Comparison of ENCODE assay signal across 16 mouse cellular contexts in the genomic region with DNA sequence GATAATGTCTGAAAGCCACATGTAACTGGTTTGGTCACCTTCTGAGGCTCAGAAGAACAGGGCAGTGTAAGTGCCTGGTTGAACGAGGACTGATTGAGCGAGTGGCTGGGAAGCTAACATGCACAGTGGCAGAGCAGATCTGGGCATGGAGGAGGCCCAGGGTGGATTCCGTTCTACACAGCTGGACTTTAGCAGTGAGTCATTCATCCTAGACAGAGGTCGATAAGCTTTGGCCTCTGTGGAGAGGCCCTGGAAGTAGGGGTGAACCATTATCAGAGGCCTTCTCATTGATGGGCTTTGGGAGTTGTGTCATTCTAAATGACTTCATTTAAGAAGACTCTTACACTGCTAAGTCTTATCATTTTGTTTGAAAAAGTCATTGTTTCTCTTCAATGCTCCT.
DNase-seq lines count a peak whose midpoint lies in the region; ATAC-seq lines count a peak whose summit lies in the region.
"Had no signal": no experiment of that assay in that cellular context is flagged by ENCODE, and none has a peak within 500 bp of the region (broad histone marks: within the 10 kb centered on the region; RNA-seq: fewer than 3 reads in every experiment).

No protein-coding gene starts in this region.

- H3K4me3 ChIP-seq in heart, embryonic 13.5 days = no peak overlapping the region
- H3K4me3 ChIP-seq in hindbrain, embryonic 10.5 days = no peak overlapping the region
- no peak overlapping the region for H3K4me3 ChIP-seq in hindbrain, embryonic 16.5 days (ENCODE audit: low read length)
- H3K4me3 ChIP-seq in kidney, embryonic 14.5 days (ENCODE audit: low read length) = no peak overlapping the region
- H3K4me3 ChIP-seq: embryonic facial prominence, embryonic 10.5 days; forebrain, embryonic 15.5 days; hindbrain, embryonic 12.5 days had no signal

- WGBS in heart, embryonic 13.5 days = 31% methylated on average over 4 of the region's 4 CpGs
- WGBS in hindbrain, embryonic 10.5 days = 60% methylated on average over 4 of the region's 4 CpGs
- WGBS in hindbrain, embryonic 16.5 days = 72% methylated on average over 4 of the region's 4 CpGs
- 37% methylated on average over 4 of the region's 4 CpGs for WGBS in kidney, embryonic 14.5 days

- no peaks in the 10 kb centered on the region for H3K36me3 ChIP-seq in heart, embryonic 13.5 days
- no peaks in the 10 kb centered on the region for H3K36me3 ChIP-seq in hindbrain, embryonic 10.5 days
- no peaks in the 10 kb centered on the region for H3K36me3 ChIP-seq in hindbrain, embryonic 16.5 days (ENCODE audit: control insufficient read depth, insufficient read depth, low read length)
- no peaks in the 10 kb centered on the region for H3K36me3 ChIP-seq in kidney, embryonic 14.5 days (ENCODE audit: control insufficient read depth, insufficient read depth, low read length)
- H3K36me3 ChIP-seq: embryonic facial prominence, embryonic 10.5 days; forebrain, embryonic 15.5 days; hindbrain, embryonic 12.5 days had no signal

- DNase-seq in heart, adult 11 months = peak; percentile 87
- DNase-seq in heart, postnatal 14 days = no peak
- no peak for DNase-seq in heart, adult 9 months (ENCODE audit: low spot score in 2 of 2)
- no peak for DNase-seq in hindbrain, embryonic 10.5 days (ENCODE audit: low spot score)
- DNase-seq: adrenal gland, adult 2 months; adrenal gland, postnatal 25 days; gastrocnemius, postnatal 36 days; kidney, adult 8-10 months had no signal

- intact Hi-C loops in heart, postnatal 14 days (cut with DNase I) = no loop called here

- no peaks in the 10 kb centered on the region for H3K27me3 ChIP-seq in heart, embryonic 13.5 days (replicated peaks)
- no peaks in the 10 kb centered on the region for H3K27me3 ChIP-seq in hindbrain, embryonic 10.5 days (ENCODE audit: insufficient read depth, poor library complexity, severe bottlenecking)
- no peaks in the 10 kb centered on the region for H3K27me3 ChIP-seq in hindbrain, embryonic 16.5 days (replicated peaks; ENCODE audit: control insufficient read depth, insufficient read depth, low read length)
- H3K27me3 ChIP-seq in kidney, embryonic 14.5 days (ENCODE audit: control insufficient read depth, insufficient read depth, low read length) = no peaks in the 10 kb centered on the region
- H3K27me3 ChIP-seq: CH12.LX; forebrain, embryonic 15.5 days; hindbrain, embryonic 12.5 days had no signal

- H3K4me2 ChIP-seq in heart, embryonic 13.5 days = no peak overlapping the region
- H3K4me2 ChIP-seq in hindbrain, embryonic 16.5 days (ENCODE audit: low read length) = no peak overlapping the region
- H3K4me2 ChIP-seq in kidney, embryonic 14.5 days (replicated peaks; ENCODE audit: low read depth, low read length) = no peak overlapping the region
- H3K4me2 ChIP-seq: forebrain, embryonic 15.5 days; hindbrain, embryonic 12.5 days had no signal

- peaks cover 35% of the 10 kb centered on the region for H3K4me1 ChIP-seq in heart, embryonic 13.5 days
- H3K4me1 ChIP-seq in hindbrain, embryonic 10.5 days (replicated peaks) = peaks cover 43% of the 10 kb centered on the region
- H3K4me1 ChIP-seq in hindbrain, embryonic 16.5 days (ENCODE audit: control insufficient read depth, insufficient read depth, low read depth, low read length) = peaks cover 8% of the 10 kb centered on the region
- peaks cover 8% of the 10 kb centered on the region; the same call in 1 of the 2 replicates for H3K4me1 ChIP-seq in kidney, embryonic 14.5 days (ENCODE audit: control insufficient read depth, insufficient read depth, low read length)

- H3K9me3 ChIP-seq in heart, embryonic 13.5 days = no peaks in the 10 kb centered on the region
- H3K9me3 ChIP-seq in hindbrain, embryonic 10.5 days = no peaks in the 10 kb centered on the region
- no peaks in the 10 kb centered on the region for H3K9me3 ChIP-seq in hindbrain, embryonic 16.5 days (ENCODE audit: control insufficient read depth, low read length)
- no peaks in the 10 kb centered on the region for H3K9me3 ChIP-seq in kidney, embryonic 14.5 days (ENCODE audit: control insufficient read depth, low read length)
- H3K9me3 ChIP-seq: embryonic facial prominence, embryonic 10.5 days; forebrain, embryonic 15.5 days; hindbrain, embryonic 12.5 days had no signal

- no peak for ATAC-seq in heart, embryonic 13.5 days (ENCODE audit: extremely low read depth, insufficient number of reproducible peaks, low FRiP score, low TSS enrichment)
- no peak for ATAC-seq in hindbrain, embryonic 16.5 days
- ATAC-seq in kidney, embryonic 14.5 days (ENCODE audit: low FRiP score, low TSS enrichment) = no peak

- H3K27ac ChIP-seq in heart, embryonic 13.5 days (replicated peaks) = peak overlapping the region; percentile 37
- peak overlapping the region; percentile 10; the same call in 1 of the 2 replicates for H3K27ac ChIP-seq in hindbrain, embryonic 10.5 days
- H3K27ac ChIP-seq in hindbrain, embryonic 16.5 days (ENCODE audit: low read depth, low read length) = no peak overlapping the region
- no peak overlapping the region for H3K27ac ChIP-seq in kidney, embryonic 14.5 days (ENCODE audit: low read depth, low read length)
- H3K27ac ChIP-seq: embryonic facial prominence, embryonic 10.5 days; forebrain, embryonic 15.5 days; hindbrain, embryonic 12.5 days; kidney, postnatal 0 days had no signal

- no peak overlapping the region for H3K9ac ChIP-seq in heart, embryonic 13.5 days
- H3K9ac ChIP-seq in hindbrain, embryonic 16.5 days (ENCODE audit: low read depth, low read length) = no peak overlapping the region
- H3K9ac ChIP-seq in kidney, embryonic 14.5 days (ENCODE audit: low read depth, low read length) = no peak overlapping the region
- H3K9ac ChIP-seq: forebrain, embryonic 15.5 days; hindbrain, embryonic 12.5 days had no signal

Comparison
In these comparisons a context has a peak if more than half of its experiments do, and no peak if none do; other contexts are left out.
1. H3K27ac ChIP-seq: peak in heart, embryonic 13.5 days (single experiment) and hindbrain, embryonic 10.5 days (single experiment); none in hindbrain, embryonic 16.5 days (single experiment) and kidney, embryonic 14.5 days (single experiment).